Mouse (Mus musculus) small intestine, adult 2 months (tissue): Measurements from ENCODE around the gene Nme7. TPM values are rescaled to one million over a fixed set of nuclear protein-coding genes. Genes with fewer than 3 reads are reported as not detected.
A peak's percentile ranks its signal among the peaks of the same experiment; 100 is the strongest.

ENCODE experiments used
- H3K27ac ChIP-seq: fragments of 200-500 bp; 2 replicates; pipeline ENCODE4 v1.5.1; 2012; ENCODE audit warnings: low read depth, low read length, control low read depth, inconsistent platforms; ENCODE audit not compliant: insufficient read depth
- H3K27me3 ChIP-seq: fragments of 200-500 bp; 2 replicates; pipeline ENCODE4 v1.6.1; 2012; ENCODE audit warnings: mild to moderate bottlenecking, moderate library complexity, low read length, inconsistent platforms; ENCODE audit not compliant: control insufficient read depth, insufficient read depth
- H3K36me3 ChIP-seq: fragments of 200-500 bp; 2 replicates; pipeline ENCODE4 v1.6.1; 2012; ENCODE audit warnings: mild to moderate bottlenecking, low read length, control low read depth, inconsistent platforms; ENCODE audit not compliant: control insufficient read depth, insufficient read depth
- H3K4me1 ChIP-seq: fragments of 200-500 bp; 2 replicates; pipeline ENCODE4 v1.6.1; 2012; ENCODE audit warnings: low read length, inconsistent platforms, mixed read lengths; ENCODE audit not compliant: control insufficient read depth, insufficient read depth, insufficient read length
- H3K4me3 ChIP-seq: fragments of 200-500 bp; 2 replicates; pipeline ENCODE4 v1.5.1; 2012; ENCODE audit warnings: low read depth, mild to moderate bottlenecking, control low read depth, inconsistent platforms, low read length, moderate library complexity
- CTCF ChIP-seq: fragments of 200-500 bp; IDR thresholded peaks from 2 replicates; pipeline ENCODE4 v1.5.1; 2012; ENCODE audit warnings: low read depth, mild to moderate bottlenecking, control low read depth, inconsistent platforms, low read length, moderate library complexity, mixed read lengths; ENCODE audit not compliant: insufficient replicate concordance, insufficient read length; ENCODE audit errors: extremely low read depth
- POLR2A ChIP-seq: fragments of 200-500 bp; IDR thresholded peaks from 2 replicates; pipeline ENCODE4 v1.6.1; 2012; ENCODE audit warnings: low read depth, mild to moderate bottlenecking, control low read depth, inconsistent platforms, low read length, moderate library complexity
- WGBS: fragments of 180-500 bp; shearing (Covaris S2); methylation state at CpG from one replicate; pipeline ENCODE4 v1.1.7; 2018; 5-methylcytosine and 5-hydroxymethylcytosine counted together
- polyA plus RNA-seq: library from polyadenylated mRNA; depleted of rRNA; stranded (reverse); fragments of >200 nt; gene quantifications from 2 replicates; pipeline ENCODE4 v1.2.3, GENCODE M21; 2012

The Nme7 gene
- polyA plus RNA-seq, 1 experiment, result 1.9 TPM

- H3K27me3 ChIP-seq, result no peaks in the 10 kb centered on the region
- WGBS, result 64% methylated on average over 14 of the region's 14 CpGs
- no peak overlapping the region for H3K4me3 ChIP-seq
- no peaks in the 10 kb centered on the region for H3K36me3 ChIP-seq
- H3K4me1 ChIP-seq, result peaks cover 29% of the 10 kb centered on the region; the same call in 1 of the 2 replicates
- H3K27ac ChIP-seq, result 0 out of 2 replicates have a peak overlapping the region, but pooled peaks have one; percentile 9
- TF ChIP-seq CTCF (no peak), POLR2A (no peak)
These were observed 15.7 kb downstream of the Nme7 start for GRCm38 (mm10) chr1:164319542-164320140.

GRCm38 (mm10) chr1:164320731-164321130, 16.8 kb downstream of the Nme7 start:
- no peaks in the 10 kb centered on the region for H3K27me3 ChIP-seq
- H3K36me3 ChIP-seq, result no peaks in the 10 kb centered on the region
- WGBS, result 23% methylated on average over 5 of the region's 5 CpGs
- H3K4me3 ChIP-seq, result no peak overlapping the region
- H3K27ac ChIP-seq, result peak overlapping the region; percentile 86; the same call in 1 of the 2 replicates
- TF ChIP-seq CTCF (no peak), POLR2A (no peak)
- peaks cover 29% of the 10 kb centered on the region; the same call in 1 of the 2 replicates for H3K4me1 ChIP-seq

GRCm38 (mm10) chr1:164321408-164321807, 17.5 kb downstream of the Nme7 start:
- no peak for TF ChIP-seq POLR2A
- TF ChIP-seq CTCF, result no peak
- peak overlapping the region; percentile 86 for H3K27ac ChIP-seq
- H3K36me3 ChIP-seq, result no peaks in the 10 kb centered on the region
- whole genome bisulfite sequencing, result 17% methylated on average over 10 of the region's 10 CpGs
- H3K4me1 ChIP-seq, result peaks cover 29% of the 10 kb centered on the region; the same call in 1 of the 2 replicates
- H3K27me3 ChIP-seq, result no peaks in the 10 kb centered on the region
- peak overlapping the region; percentile 14; the same call in 1 of the 2 replicates for H3K4me3 ChIP-seq

GRCm38 (mm10) chr1:164322987-164323650, 19.2 kb downstream of the Nme7 start:
- H3K4me1 ChIP-seq, result peaks cover 29% of the 10 kb centered on the region; the same call in 1 of the 2 replicates
- no peaks in the 10 kb centered on the region for H3K27me3 ChIP-seq
- no peaks in the 10 kb centered on the region for H3K36me3 ChIP-seq
- H3K27ac ChIP-seq, result no peak overlapping the region
- TF ChIP-seq CTCF, result no peak
- TF ChIP-seq POLR2A, result no peak
- WGBS, result 65% methylated on average over 8 of the region's 8 CpGs
- H3K4me3 ChIP-seq, result no peak overlapping the region

DNA sequence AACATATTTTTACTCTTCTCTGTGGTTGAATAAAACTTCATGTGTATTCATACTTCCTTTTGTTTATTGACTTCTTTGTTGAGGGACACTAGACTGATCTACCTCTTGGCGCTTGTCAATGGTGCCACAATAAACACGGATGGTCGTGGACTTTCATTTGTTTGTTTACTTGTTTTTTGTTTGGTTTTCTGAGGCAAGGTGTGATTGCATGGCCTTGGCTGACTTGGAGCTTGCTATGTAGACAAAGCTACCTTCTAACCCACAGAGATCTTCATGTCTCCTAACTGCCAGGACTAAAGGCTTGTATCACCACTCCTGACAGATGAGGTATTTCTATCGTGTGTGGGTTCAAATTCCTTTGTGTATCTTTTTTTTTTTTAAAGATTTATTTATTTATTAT, 20.3 kb downstream of the Nme7 start:
- Histone ChIP-seq H3K36me3 (no peaks in the 10 kb centered on the region), H3K4me1 (peaks cover 21% of the 10 kb centered on the region; the same call in 1 of the 2 replicates), H3K27ac (no peak overlapping the region), H3K4me3 (no peak overlapping the region), H3K27me3 (no peaks in the 10 kb centered on the region)
- TF ChIP-seq POLR2A (no peak), CTCF (no peak)
- WGBS, result 77% methylated on average over 4 of the region's 4 CpGs

GRCm38 (mm10) chr1:164324878-164325277, 21.0 kb downstream of the Nme7 start:
- Histone ChIP-seq H3K4me1 (peaks cover 15% of the 10 kb centered on the region; the same call in 1 of the 2 replicates), H3K36me3 (no peaks in the 10 kb centered on the region), H3K27ac (no peak overlapping the region), H3K27me3 (no peaks in the 10 kb centered on the region), H3K4me3 (no peak overlapping the region)
- WGBS, result 88% methylated on average over 2 of the region's 2 CpGs
- no peak for TF ChIP-seq CTCF

- H3K4me1 ChIP-seq, result peaks cover 5% of the 10 kb centered on the region; the same call in 1 of the 2 replicates
- H3K27ac ChIP-seq, result no peak overlapping the region
- no peak overlapping the region for H3K4me3 ChIP-seq
- no peak for TF ChIP-seq CTCF
- no peak for TF ChIP-seq POLR2A
- 82% methylated on average over 6 of the region's 6 CpGs for WGBS
- H3K27me3 ChIP-seq, result no peaks in the 10 kb centered on the region
- H3K36me3 ChIP-seq, result no peaks in the 10 kb centered on the region
These were observed 22.8 kb downstream of the Nme7 start for GRCm38 (mm10) chr1:164326600-164327155.
